Comparison of ENCODE assay signal across 8 mouse cellular contexts in genomic region chr11:59847891-59848884, GRCm38 (mm10). TPM values are rescaled to one million over a fixed set of nuclear protein-coding genes. Genes with fewer than 3 reads are reported as not detected.
DNase-seq lines count a peak whose midpoint lies in the region; ATAC-seq lines count a peak whose summit lies in the region.

No protein-coding gene starts in this region.

- under 1% methylated on average over 64 of the region's 69 CpGs for WGBS in hindbrain, embryonic 12.5 days

- peak overlapping the region; percentile 90 for H3K9ac ChIP-seq in hindbrain, embryonic 12.5 days

- peak overlapping the region; percentile 93 for H3K27ac ChIP-seq in hindbrain, embryonic 12.5 days

- H3K4me2 ChIP-seq in hindbrain, embryonic 12.5 days (replicated peaks) = peak overlapping the region; percentile 71

- peak overlapping the region; percentile 81 for H3K4me3 ChIP-seq in hindbrain, embryonic 12.5 days

- no peaks in the 10 kb centered on the region for H3K36me3 ChIP-seq in hindbrain, embryonic 12.5 days

- peak; percentile 85 for DNase-seq in NIH3T3 (ENCODE audit: low read depth)
- DNase-seq in cerebellum, adult 9-11 months = peak; percentile 82
- peak; percentile 59 to 75 for DNase-seq in frontal cortex, postnatal 10 days (ENCODE audit: low spot score in 2 of 2)
- peak; percentile 79 to 80 for DNase-seq in layer of hippocampus, postnatal 36 days
- DNase-seq in lung, postnatal 36 days = peak; percentile 82
- peak; percentile 77 for DNase-seq in retina, embryonic 14.5 days (ENCODE audit: low spot score)
- DNase-seq in thymus, postnatal 4 days = peak; percentile 78

- peaks cover 7% of the 10 kb centered on the region for H3K4me1 ChIP-seq in hindbrain, embryonic 12.5 days

- H3K9me3 ChIP-seq in hindbrain, embryonic 12.5 days (replicated peaks) = no peaks in the 10 kb centered on the region

- no peaks in the 10 kb centered on the region for H3K27me3 ChIP-seq in hindbrain, embryonic 12.5 days

- peak; percentile 89 for ATAC-seq in hindbrain, embryonic 12.5 days (ENCODE audit: low FRiP score)

RNA-seq across cellular contexts. Expression of gene Cops3, which starts 8.6 kb away (rescaled TPM):
- 205 and 207 TPM in 2 replicates for polyA plus RNA-seq in hindbrain, embryonic 12.5 days (2016; fragmentation: Nextera tagmentation; extraction: Ambion mirVana)
- 10 to 100 TPM; 75.7 to 80.4 TPM for total RNA-seq in layer of hippocampus, postnatal 36 days (2021)

RNA-seq across cellular contexts. Expression of gene Nt5m, which starts 8.9 kb away (rescaled TPM):
- 44.1 and 47.7 TPM in 2 replicates for polyA plus RNA-seq in hindbrain, embryonic 12.5 days (2016; fragmentation: Nextera tagmentation; extraction: Ambion mirVana)
- 10 to 100 TPM; 59.2 to 62.3 TPM for total RNA-seq in layer of hippocampus, postnatal 36 days (2021)

RNA-seq across cellular contexts. Expression of gene Flcn, which starts 38.4 kb away (rescaled TPM):
- 34.1 and 36.2 TPM in 2 replicates for polyA plus RNA-seq in hindbrain, embryonic 12.5 days (2016; fragmentation: Nextera tagmentation; extraction: Ambion mirVana)
- total RNA-seq in layer of hippocampus, postnatal 36 days (2021) = 10 to 100 TPM; 41.2 to 44.3 TPM

Comparison
In these comparisons a context has a peak if more than half of its experiments do, and no peak if none do; other contexts are left out.
1. Peak in every context shown above with its lines: DNase-seq, ATAC-seq, H3K4me3 ChIP-seq and H3K27ac ChIP-seq.